Mouse (Mus musculus) lung, embryonic 14.5 days (tissue): ENCODE data around the gene Unc5c. TPM values are rescaled to one million over a fixed set of nuclear protein-coding genes. Genes with fewer than 3 reads are reported as not detected.

Experiments
- ATAC-seq: fragments of 200-750 bp; cut with Nextera tagmentation; 2 replicates; pipeline ENCODE4 v1.8.0; 2017; ENCODE audit warnings: mild to moderate bottlenecking, moderate TSS enrichment, moderate library complexity; ENCODE audit not compliant: insufficient read depth
- DNase-seq: peaks from one replicate; pipeline ENCODE4 v3.0.0-alpha.2; 2015
- H3K27ac ChIP-seq: fragments of 300-500 bp; sonication (generic); 2 replicates; pipeline ENCODE4 v1.5.1; 2014; ENCODE audit warnings: low read depth, mild to moderate bottlenecking, moderate library complexity
- H3K27me3 ChIP-seq: fragments of 300-500 bp; sonication (generic); 2 replicates; pipeline ENCODE4 v1.6.1; 2014; ENCODE audit warnings: low read length, control low read depth; ENCODE audit not compliant: insufficient read depth
- H3K36me3 ChIP-seq: fragments of 300-500 bp; sonication (generic); 2 replicates; pipeline ENCODE4 v1.6.1; 2014; ENCODE audit warnings: control low read depth; ENCODE audit not compliant: insufficient read depth
- H3K4me1 ChIP-seq: fragments of 300-500 bp; sonication (generic); 2 replicates; pipeline ENCODE4 v1.6.1; 2014; ENCODE audit warnings: antibody characterized with exemption, control low read depth; ENCODE audit not compliant: insufficient read depth
- H3K4me2 ChIP-seq: fragments of 300-500 bp; sonication (generic); 2 replicates; pipeline ENCODE4 v1.6.1; 2014; ENCODE audit warnings: mild to moderate bottlenecking
- H3K4me3 ChIP-seq: fragments of 300-500 bp; sonication (generic); 2 replicates; pipeline ENCODE4 v1.5.1; 2014; ENCODE audit warnings: low read depth, low read length
- H3K9ac ChIP-seq: fragments of 300-500 bp; sonication (generic); 2 replicates; pipeline ENCODE4 v1.6.1; 2014
- H3K9me3 ChIP-seq: fragments of 300-500 bp; sonication (generic); 2 replicates; pipeline ENCODE4 v1.6.1; 2016; ENCODE audit warnings: low read depth, low read length, control low read depth
- CTCF ChIP-seq: IDR thresholded peaks from 2 replicates; pipeline ENCODE4 v1.5.1; 2016; ENCODE audit warnings: antibody characterized with exemption, low read depth
- WGBS: fragments of 180-500 bp; shearing (Covaris S2); extraction: QIAGEN DNeasy Blood & Tissue Kit; methylation state at CpG from one replicate; pipeline ENCODE4 v1.1.7; 2014; 5-methylcytosine and 5-hydroxymethylcytosine counted together
- polyA plus RNA-seq: library from polyadenylated mRNA; unstranded; fragments of >200 nt; fragmentation: Nextera tagmentation; extraction: Ambion mirVana; gene quantifications from 2 replicates; pipeline ENCODE4 v1.2.1, GENCODE M21; 2014

The Unc5c gene
- polyA plus RNA-seq, 1 experiment from 2014 or later = 32.3 TPM

DNA sequence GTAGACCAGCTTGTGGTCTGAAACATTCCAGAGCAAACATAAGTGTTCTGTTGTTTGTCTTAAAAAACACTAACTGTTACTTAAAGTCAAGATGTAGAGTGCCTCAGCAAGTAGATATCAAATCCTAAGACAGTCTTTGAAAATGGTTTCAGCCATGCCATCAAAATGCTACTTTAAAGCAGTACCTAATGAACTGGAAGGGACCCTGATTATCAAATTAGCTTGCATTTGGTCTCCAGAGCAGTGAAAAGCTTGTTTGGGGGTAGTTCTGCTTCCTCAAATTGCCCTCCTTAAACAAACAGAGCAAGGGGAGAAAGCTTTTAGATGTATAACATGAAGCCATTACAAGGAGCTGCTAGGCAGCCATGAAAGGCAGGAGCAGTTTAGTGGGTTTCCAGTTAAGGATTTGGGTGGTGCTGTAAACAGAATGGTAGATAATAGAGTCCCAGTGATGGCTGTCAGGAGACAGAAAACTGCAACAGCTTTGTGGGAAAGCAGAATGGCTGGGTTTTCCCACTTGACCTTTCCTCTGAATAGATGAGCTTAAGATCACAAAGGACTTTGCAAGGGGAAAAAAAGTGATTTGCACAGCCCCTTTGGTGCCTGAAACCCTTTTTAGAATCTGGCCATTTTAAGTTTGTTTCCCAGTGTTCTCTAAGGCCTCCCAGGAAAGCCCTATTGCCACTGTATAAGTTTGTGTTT, 116.3 kb downstream of the Unc5c start:
- no peak for TF ChIP-seq CTCF
- Histone ChIP-seq H3K4me1 (no peaks in the 10 kb centered on the region), H3K4me3 (no peak overlapping the region), H3K27ac (no peak overlapping the region), H3K36me3 (no peaks in the 10 kb centered on the region), H3K27me3 (no peaks in the 10 kb centered on the region), H3K9ac (no peak overlapping the region), H3K4me2 (no peak overlapping the region), H3K9me3 (no peaks in the 10 kb centered on the region)
- DNase-seq = no peak
- no peak for ATAC-seq

DNA sequence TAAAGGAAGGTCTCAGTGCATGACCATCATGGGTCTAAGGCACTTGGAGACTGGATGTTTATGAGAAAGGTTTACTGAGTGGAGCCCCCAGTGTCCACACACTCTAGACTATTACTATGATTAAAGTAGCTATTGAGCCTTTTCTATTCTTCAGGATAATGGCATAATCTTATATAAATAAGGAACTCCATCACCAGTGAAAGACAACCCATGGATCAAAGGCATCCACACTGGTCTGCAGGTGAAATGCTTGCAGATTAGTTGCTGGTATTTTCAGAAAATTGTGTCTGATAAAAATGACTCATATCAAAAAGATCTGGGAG, 116.8 kb downstream of the Unc5c start:
- H3K4me1 ChIP-seq = no peaks in the 10 kb centered on the region
- ATAC-seq (no peak), DNase-seq (no peak)
- H3K9ac ChIP-seq = no peak overlapping the region
- no peaks in the 10 kb centered on the region for H3K27me3 ChIP-seq
- H3K4me2 ChIP-seq = no peak overlapping the region
- no peak for TF ChIP-seq CTCF
- H3K9me3 ChIP-seq = no peaks in the 10 kb centered on the region
- H3K4me3 ChIP-seq = no peak overlapping the region
- H3K27ac ChIP-seq = no peak overlapping the region
- no peaks in the 10 kb centered on the region for H3K36me3 ChIP-seq

DNA sequence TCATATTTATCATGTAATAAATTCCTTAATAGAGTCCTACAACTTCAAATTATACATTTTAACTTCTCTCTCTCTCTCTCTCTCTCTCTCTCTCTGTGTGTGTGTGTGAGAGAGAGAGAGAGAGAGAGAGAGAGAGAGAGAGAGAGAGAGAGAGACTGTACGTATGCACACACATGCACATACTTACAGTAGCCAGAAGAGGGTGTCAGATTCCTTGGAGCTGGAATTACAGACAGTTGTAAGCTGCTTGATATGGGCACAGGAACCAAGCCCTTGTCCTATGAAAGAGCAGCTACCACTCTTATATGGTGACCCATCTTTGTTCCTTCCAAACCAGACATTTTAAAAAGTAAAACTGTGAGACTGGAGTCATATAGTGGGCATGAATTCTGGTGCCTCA, 118.2 kb downstream of the Unc5c start:
- Histone ChIP-seq H3K4me1 (no peaks in the 10 kb centered on the region), H3K4me2 (no peak overlapping the region), H3K36me3 (no peaks in the 10 kb centered on the region), H3K9me3 (no peaks in the 10 kb centered on the region), H3K27ac (no peak overlapping the region), H3K9ac (no peak overlapping the region), H3K4me3 (no peak overlapping the region), H3K27me3 (no peaks in the 10 kb centered on the region)
- no peak for TF ChIP-seq CTCF
- DNase-seq (no peak), ATAC-seq (no peak)
- 93% methylated on average over 1 of the region's 1 CpGs for WGBS

DNA sequence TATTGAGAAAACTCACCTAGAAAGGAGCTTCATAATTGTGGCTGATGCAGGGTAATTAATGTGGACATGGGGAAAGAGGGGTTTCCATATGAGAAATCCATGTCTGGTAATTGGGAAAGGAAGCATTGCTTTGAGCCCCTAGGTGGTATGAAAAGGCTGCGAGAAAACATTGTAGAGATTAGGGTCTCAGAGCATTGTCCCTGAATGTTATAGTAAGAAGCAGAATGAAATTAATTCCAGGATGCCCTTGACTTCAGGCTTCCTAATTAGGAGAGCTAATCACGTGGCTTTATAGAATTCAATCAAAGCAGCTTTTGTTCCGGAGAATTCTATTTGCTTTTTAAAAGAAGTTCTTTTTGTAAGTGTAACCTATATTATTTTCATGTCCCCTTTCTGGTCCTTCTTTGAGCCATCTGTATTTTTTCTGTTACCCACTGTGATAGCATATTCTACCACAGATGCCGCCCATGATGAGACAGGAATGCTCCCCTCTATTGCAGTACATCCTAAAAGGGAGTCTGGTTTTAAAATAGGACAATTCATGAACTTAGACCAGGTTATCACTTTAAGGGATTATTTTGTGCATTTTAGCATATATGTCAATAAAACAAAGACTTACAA, 124.5 kb downstream of the Unc5c start:
- Histone ChIP-seq H3K4me2 (no peak overlapping the region), H3K27ac (no peak overlapping the region), H3K27me3 (no peaks in the 10 kb centered on the region), H3K4me3 (no peak overlapping the region), H3K36me3 (no peaks in the 10 kb centered on the region), H3K9me3 (no peaks in the 10 kb centered on the region), H3K9ac (no peak overlapping the region), H3K4me1 (no peaks in the 10 kb centered on the region)
- WGBS = 82% methylated on average over 4 of the region's 4 CpGs
- DNase-seq (no peak), ATAC-seq (no peak)
- no peak for TF ChIP-seq CTCF

DNA sequence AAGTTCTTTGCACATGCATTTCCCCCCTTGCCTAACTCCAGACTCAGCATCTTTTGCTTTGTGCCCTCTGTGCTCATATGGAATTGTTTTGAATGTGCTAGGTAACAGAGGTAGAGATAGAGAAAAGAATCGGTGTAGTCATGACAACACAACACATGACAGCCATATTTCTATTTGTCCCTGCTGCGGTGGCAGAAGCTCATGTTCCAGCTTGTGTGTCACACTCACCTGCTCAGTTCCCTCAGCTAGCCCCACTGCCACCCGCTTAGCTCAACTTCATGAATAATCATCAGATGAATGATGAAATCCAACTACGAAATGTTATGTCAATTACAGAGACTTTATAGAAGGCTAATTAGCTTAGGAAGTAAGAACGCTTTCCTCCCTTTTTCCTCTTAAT, 128.2 kb downstream of the Unc5c start:
- TF ChIP-seq CTCF = no peak
- Histone ChIP-seq H3K27ac (no peak overlapping the region), H3K9ac (no peak overlapping the region), H3K9me3 (no peaks in the 10 kb centered on the region), H3K36me3 (no peaks in the 10 kb centered on the region), H3K4me3 (no peak overlapping the region), H3K4me2 (no peak overlapping the region), H3K4me1 (no peaks in the 10 kb centered on the region), H3K27me3 (no peaks in the 10 kb centered on the region)
- WGBS = 75% methylated on average over 5 of the region's 5 CpGs
- DNase-seq (no peak), ATAC-seq (no peak)

DNA sequence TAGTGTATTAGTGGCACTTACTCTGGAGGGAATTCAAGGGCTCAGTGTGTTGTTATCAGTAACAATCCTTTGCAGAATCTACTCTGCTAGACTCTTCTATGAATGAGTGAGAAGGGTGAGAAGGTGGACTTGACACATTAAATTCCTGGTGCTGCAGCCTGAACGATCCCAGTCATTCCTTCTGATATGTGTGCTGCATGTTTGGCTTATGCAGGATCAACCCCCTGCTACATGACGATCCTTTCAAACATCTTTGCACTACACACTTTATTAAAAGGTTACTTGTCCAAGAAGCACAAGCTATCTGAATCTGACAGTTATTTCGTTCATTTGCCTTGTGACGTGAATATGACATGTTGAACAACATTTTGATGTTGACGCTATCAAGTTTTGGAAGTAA, 129.1 kb downstream of the Unc5c start:
- WGBS = 41% methylated on average over 5 of the region's 5 CpGs
- H3K4me1 ChIP-seq = no peaks in the 10 kb centered on the region
- no peaks in the 10 kb centered on the region for H3K36me3 ChIP-seq
- no peak overlapping the region for H3K4me2 ChIP-seq
- H3K9ac ChIP-seq = no peak overlapping the region
- H3K27ac ChIP-seq = no peak overlapping the region
- ATAC-seq = peak; percentile 68
- no peak for TF ChIP-seq CTCF
- no peaks in the 10 kb centered on the region for H3K9me3 ChIP-seq
- H3K4me3 ChIP-seq = no peak overlapping the region
- no peaks in the 10 kb centered on the region for H3K27me3 ChIP-seq
- DNase-seq = peak; percentile 43

DNA sequence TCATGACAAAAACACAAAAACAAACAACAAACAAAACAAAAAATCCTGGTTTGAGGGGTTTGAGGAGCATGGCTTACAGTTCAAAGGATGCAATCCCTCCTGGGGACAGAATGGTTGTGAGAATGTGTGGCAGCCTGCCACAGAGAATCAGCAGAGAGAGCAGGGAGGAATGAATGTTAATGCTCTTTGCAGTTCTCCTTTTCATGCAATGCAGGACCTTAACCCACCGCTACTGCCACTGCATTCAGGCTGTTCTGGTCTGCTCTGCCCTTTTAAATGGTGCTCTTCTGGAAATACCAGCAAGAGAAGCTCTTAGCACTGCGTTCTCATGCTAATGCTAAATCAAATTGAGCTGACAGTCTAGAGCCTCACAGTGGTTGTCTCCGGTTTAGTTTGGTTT, 130.1 kb downstream of the Unc5c start:
- Histone ChIP-seq H3K36me3 (no peaks in the 10 kb centered on the region), H3K4me1 (no peaks in the 10 kb centered on the region), H3K27ac (no peak overlapping the region), H3K4me3 (no peak overlapping the region), H3K9me3 (no peaks in the 10 kb centered on the region), H3K9ac (no peak overlapping the region), H3K4me2 (no peak overlapping the region), H3K27me3 (no peaks in the 10 kb centered on the region)
- DNase-seq (peak; percentile 14), ATAC-seq (no peak)
- no peak for TF ChIP-seq CTCF
- 61% methylated on average over 3 of the region's 3 CpGs for WGBS
